Mouse (Mus musculus) ES-Bruce4 (cell line): Measurements from ENCODE around the gene Rabgap1. TPM values are rescaled to one million over a fixed set of nuclear protein-coding genes. Genes with fewer than 3 reads are reported as not detected.

ENCODE experiments used
- H3K27ac ChIP-seq: 2 replicates; pipeline ENCODE4 v1.5.1; 2012; ENCODE audit warnings: low read length, inconsistent platforms; ENCODE audit not compliant: insufficient read depth
- H3K27me3 ChIP-seq: 2 replicates; pipeline ENCODE4 v1.6.1; 2012; ENCODE audit warnings: mild to moderate bottlenecking, low read length, inconsistent platforms; ENCODE audit not compliant: control insufficient read depth, poor library complexity, insufficient read depth, severe bottlenecking
- H3K36me3 ChIP-seq: 2 replicates; pipeline ENCODE4 v1.6.1; 2012; ENCODE audit warnings: inconsistent platforms, mild to moderate bottlenecking, low read length, moderate library complexity; ENCODE audit not compliant: control insufficient read depth, poor library complexity, insufficient read depth, severe bottlenecking
- H3K4me1 ChIP-seq: one replicate; pipeline ENCODE4 v1.8.1; 2011; ENCODE audit warnings: low read length; ENCODE audit not compliant: control insufficient read depth, insufficient read depth
- H3K4me3 ChIP-seq: 2 replicates; pipeline ENCODE4 v1.5.1; 2011; ENCODE audit warnings: low read depth, mild to moderate bottlenecking, low read length
- H3K9ac ChIP-seq: 2 replicates; pipeline ENCODE4 v1.6.1; 2012; ENCODE audit warnings: low read depth, mild to moderate bottlenecking, inconsistent platforms; ENCODE audit not compliant: poor library complexity, severe bottlenecking
- H3K9me3 ChIP-seq: replicated peaks from 2 replicates; pipeline ENCODE4 v1.6.1; 2012; ENCODE audit warnings: mild to moderate bottlenecking, low read length, inconsistent platforms; ENCODE audit not compliant: control insufficient read depth, poor library complexity, insufficient read depth, severe bottlenecking
- CTCF ChIP-seq: IDR thresholded peaks from one replicate; pipeline ENCODE4 v1.8.1; 2011; ENCODE audit warnings: low read depth, low read length
- EP300 ChIP-seq: IDR thresholded peaks from 2 replicates; pipeline ENCODE4 v1.6.1; 2011; ENCODE audit warnings: low read depth, low read length; ENCODE audit not compliant: insufficient read depth
- POLR2A ChIP-seq: IDR thresholded peaks from one replicate; pipeline ENCODE4 v1.8.1; 2011; ENCODE audit warnings: low read length; ENCODE audit not compliant: insufficient read depth
- polyA plus RNA-seq: library from polyadenylated mRNA; stranded (reverse); fragments of >200 nt; gene quantifications from 2 replicates; pipeline ENCODE4 v1.2.4, GENCODE M21; 2011; ENCODE audit warnings: low read depth; ENCODE audit not compliant: missing spikeins, insufficient read depth, insufficient read length

Gene Rabgap1
- 71.8 and 72.5 TPM in 2 replicates for polyA plus RNA-seq

- H3K36me3 ChIP-seq, result 0 out of 2 replicates have a peak, but pooled peaks cover 3% of the 10 kb centered on the region
- H3K27ac ChIP-seq, result peak within 1 kb of the TSS; percentile 75
- no peaks in the 10 kb centered on the region for H3K9me3 ChIP-seq
- H3K9ac ChIP-seq, result peak within 1 kb of the TSS; percentile 94
- peak within 1 kb of the TSS; percentile 90 for H3K4me3 ChIP-seq
- H3K4me1 ChIP-seq, result peaks cover 2% of the 10 kb centered on the region
- H3K27me3 ChIP-seq, result no peaks in the 10 kb centered on the region
- TF ChIP-seq POLR2A (no peak), EP300 (0 out of 2 replicates have a peak, but pooled peaks have one; percentile 37), CTCF (no peak)
Measured at GRCm38 (mm10) chr2:37442611-37443591, at the start of gene Rabgap1, which contains the start of the genes Zbtb26 and Zbtb6. Gene Rabgap1 (plus strand): TSS chr2:37443279. Gene Zbtb26 (minus strand): TSS chr2:37443135. Gene Zbtb6 (minus strand): TSS chr2:37443171.

GRCm38 (mm10) chr2:37395539-37395938 is 47.5 kb upstream of the Rabgap1 start:
- no peak for TF ChIP-seq EP300
- no peak for TF ChIP-seq CTCF
- no peak for TF ChIP-seq POLR2A
- no peaks in the 10 kb centered on the region for H3K27me3 ChIP-seq
- H3K36me3 ChIP-seq, result peaks cover 16% of the 10 kb centered on the region
- no peak overlapping the region for H3K27ac ChIP-seq
- H3K4me3 ChIP-seq, result no peak overlapping the region
- no peaks in the 10 kb centered on the region for H3K9me3 ChIP-seq
- no peak overlapping the region for H3K9ac ChIP-seq
- H3K4me1 ChIP-seq, result no peaks in the 10 kb centered on the region

GRCm38 (mm10) chr2:37421903-37422302 is 21.2 kb upstream of the Rabgap1 start:
- no peak overlapping the region for H3K27ac ChIP-seq
- H3K36me3 ChIP-seq, result no peaks in the 10 kb centered on the region
- H3K4me1 ChIP-seq, result no peaks in the 10 kb centered on the region
- peak overlapping the region; percentile 93 for H3K9ac ChIP-seq
- no peaks in the 10 kb centered on the region for H3K9me3 ChIP-seq
- no peak for TF ChIP-seq CTCF
- no peak for TF ChIP-seq POLR2A
- TF ChIP-seq EP300, result no peak
- peak overlapping the region; percentile 85 for H3K4me3 ChIP-seq
- no peaks in the 10 kb centered on the region for H3K27me3 ChIP-seq

- Histone ChIP-seq H3K27ac (peak within 1 kb of the TSS; percentile 26; the same call in 1 of the 2 replicates), H3K27me3 (no peaks in the 10 kb centered on the region), H3K4me3 (peak within 1 kb of the TSS; percentile 85), H3K9ac (peak within 1 kb of the TSS; percentile 93), H3K4me1 (no peaks in the 10 kb centered on the region), H3K9me3 (no peaks in the 10 kb centered on the region), H3K36me3 (no peaks in the 10 kb centered on the region; the same call in 1 of the 2 replicates)
- no peak for TF ChIP-seq CTCF
- peak; percentile 93 for TF ChIP-seq POLR2A
- TF ChIP-seq EP300, result no peak
Measured at GRCm38 (mm10) chr2:37422306-37423304, 20.5 kb upstream of the Rabgap1 start, which contains the start of gene Rc3h2. Gene Rc3h2 (minus strand): TSS chr2:37422903.

- H3K9me3 ChIP-seq, result no peaks in the 10 kb centered on the region
- TF ChIP-seq POLR2A (no peak), EP300 (no peak), CTCF (no peak)
- no peak overlapping the region for H3K27ac ChIP-seq
- no peaks in the 10 kb centered on the region for H3K4me1 ChIP-seq
- H3K27me3 ChIP-seq, result no peaks in the 10 kb centered on the region
- H3K4me3 ChIP-seq, result no peak overlapping the region
- peaks cover 2% of the 10 kb centered on the region for H3K36me3 ChIP-seq
- H3K9ac ChIP-seq, result no peak overlapping the region
Measured at GRCm38 (mm10) chr2:37423671-37424070, 19.4 kb upstream of the Rabgap1 start.
